Mouse (Mus musculus): Measurements from ENCODE around the gene Qsox2.

Qsox2 gene

GRCm38 (mm10) chr2:26264646-26265045, 27.3 kb upstream of the Qsox2 start:
- Histone ChIP-seq H3K36me3 (ENCODE audit: insufficient read depth, low read length) (no peaks in the 10 kb centered on the region), H3K27me3 (ENCODE audit: insufficient read depth, low read length) (no peaks in the 10 kb centered on the region), H3K4me1 (replicated peaks; ENCODE audit: low read depth, low read length) (peaks cover 12% of the 10 kb centered on the region), H3K4me3 (replicated peaks; ENCODE audit: low read length) (no peak overlapping the region), H3K9me3 (ENCODE audit: low read length) (no peaks in the 10 kb centered on the region)
- TF ChIP-seq POU5F1 (IDR thresholded peaks at IDR 0.05; ENCODE audit: borderline replicate concordance, low read length): no peak
- TF ChIP-seq NANOG (IDR thresholded peaks at IDR 0.05; ENCODE audit: borderline replicate concordance, low read length): no peak

- H3K27me3 ChIP-seq (ENCODE audit: insufficient read depth, low read length): 0 out of 2 replicates have a peak, but pooled peaks cover 3% of the 10 kb centered on the region
- TF ChIP-seq CTCF (conservative IDR thresholded peaks at IDR 0.05; ENCODE audit: low read length) (no peak), POU5F1 (IDR thresholded peaks at IDR 0.05; ENCODE audit: borderline replicate concordance, low read length) (no peak), NANOG (IDR thresholded peaks at IDR 0.05; ENCODE audit: borderline replicate concordance, low read length) (no peak)
- no peaks in the 10 kb centered on the region for H3K9me3 ChIP-seq (ENCODE audit: low read length)
- H3K4me1 ChIP-seq (replicated peaks; ENCODE audit: low read depth, low read length): peaks cover 31% of the 10 kb centered on the region
- no peak overlapping the region for H3K4me3 ChIP-seq (replicated peaks; ENCODE audit: low read length)
- no peaks in the 10 kb centered on the region for H3K36me3 ChIP-seq (ENCODE audit: insufficient read depth, low read length)
Observed at GRCm38 (mm10) chr2:26257315-26258096, 20.2 kb upstream of the Qsox2 start.

GRCm38 (mm10) chr2:26254816-26255215, 17.5 kb upstream of the Qsox2 start:
- peaks cover 33% of the 10 kb centered on the region for H3K4me1 ChIP-seq (replicated peaks; ENCODE audit: low read depth, low read length)
- H3K9me3 ChIP-seq (ENCODE audit: low read length): no peaks in the 10 kb centered on the region
- H3K27me3 ChIP-seq (ENCODE audit: insufficient read depth, low read length): 0 out of 2 replicates have a peak, but pooled peaks cover 3% of the 10 kb centered on the region
- TF ChIP-seq CTCF (conservative IDR thresholded peaks at IDR 0.05; ENCODE audit: low read length) (no peak), POU5F1 (IDR thresholded peaks at IDR 0.05; ENCODE audit: borderline replicate concordance, low read length) (no peak), NANOG (IDR thresholded peaks at IDR 0.05; ENCODE audit: borderline replicate concordance, low read length) (no peak)
- no peak overlapping the region for H3K4me3 ChIP-seq (replicated peaks; ENCODE audit: low read length)
- H3K36me3 ChIP-seq (ENCODE audit: insufficient read depth, low read length): no peaks in the 10 kb centered on the region

DNA sequence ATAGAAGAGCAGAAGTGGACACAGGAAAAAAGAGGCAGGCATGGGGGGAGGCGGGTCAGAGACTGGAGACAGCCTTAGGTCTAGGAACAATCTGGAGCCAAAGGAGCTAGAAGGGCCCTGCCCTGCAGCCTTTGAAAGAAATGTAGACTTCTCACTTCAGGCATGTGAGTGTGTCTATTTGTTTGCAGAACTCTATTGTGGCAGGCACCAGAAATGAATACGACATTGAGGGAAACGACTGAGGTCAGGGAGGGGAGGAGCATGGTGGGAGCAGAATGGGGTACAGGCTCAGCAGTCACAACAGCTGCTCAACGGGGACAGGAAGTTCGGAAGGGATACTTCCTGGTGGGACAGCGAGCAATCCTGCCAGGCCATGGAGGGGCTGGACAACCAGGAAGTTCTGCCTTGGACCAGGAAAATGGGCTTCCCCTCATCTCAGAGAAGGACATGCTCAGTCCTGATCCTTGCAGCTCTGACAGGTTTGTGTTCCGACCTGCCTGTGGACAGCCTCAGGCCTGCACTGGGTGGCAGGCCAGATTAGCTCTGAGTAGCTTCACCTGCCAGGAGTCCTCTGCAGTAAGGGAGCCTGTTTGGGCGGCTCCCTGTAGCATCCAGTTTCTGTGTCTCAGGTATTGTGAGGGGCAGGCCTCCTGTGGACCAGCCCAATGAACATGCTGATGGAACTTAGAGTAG, 15.3 kb upstream of the Qsox2 start:
- H3K9me3 ChIP-seq (ENCODE audit: low read length): no peaks in the 10 kb centered on the region

DNA sequence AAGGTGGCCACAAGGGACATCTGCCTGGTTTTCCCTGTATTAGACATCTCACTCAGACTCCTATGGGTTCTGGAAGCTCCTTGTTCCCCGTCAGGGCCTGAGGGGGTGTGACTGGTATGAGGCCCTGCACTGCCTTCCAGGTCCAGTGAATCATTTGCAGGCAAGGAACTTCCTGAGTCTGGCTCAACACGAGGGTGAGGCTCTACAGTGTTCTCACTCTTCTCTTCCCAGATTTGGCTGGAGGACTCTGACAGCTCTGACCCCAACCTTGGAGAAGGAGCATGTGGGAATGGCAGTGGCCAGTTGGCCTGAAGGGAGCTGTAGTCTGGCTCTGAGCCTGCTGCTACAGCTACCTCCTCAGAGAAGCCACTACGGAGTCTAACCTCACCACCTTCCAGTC, 10.2 kb upstream of the Qsox2 start:
- TF ChIP-seq CTCF (conservative IDR thresholded peaks at IDR 0.05; ENCODE audit: low read length): no peak
- no peak for TF ChIP-seq POU5F1 (IDR thresholded peaks at IDR 0.05; ENCODE audit: borderline replicate concordance, low read length)
- no peak for TF ChIP-seq NANOG (IDR thresholded peaks at IDR 0.05; ENCODE audit: borderline replicate concordance, low read length)
- no peaks in the 10 kb centered on the region for H3K36me3 ChIP-seq (ENCODE audit: insufficient read depth, low read length)

More for the DNA sequence above, 15.3 kb upstream of the Qsox2 start:
- peaks cover 27% of the 10 kb centered on the region for H3K4me1 ChIP-seq (replicated peaks; ENCODE audit: low read depth, low read length)
- no peak for TF ChIP-seq NANOG (IDR thresholded peaks at IDR 0.05; ENCODE audit: borderline replicate concordance, low read length)
- no peak for TF ChIP-seq POU5F1 (IDR thresholded peaks at IDR 0.05; ENCODE audit: borderline replicate concordance, low read length)
- TF ChIP-seq CTCF (conservative IDR thresholded peaks at IDR 0.05; ENCODE audit: low read length): no peak
- H3K4me3 ChIP-seq (replicated peaks; ENCODE audit: low read length): peak overlapping the region; percentile 41; the same call in 1 of the 2 replicates
- H3K27me3 ChIP-seq (ENCODE audit: insufficient read depth, low read length): peaks cover 5% of the 10 kb centered on the region; the same call in 1 of the 2 replicates
- no peaks in the 10 kb centered on the region for H3K36me3 ChIP-seq (ENCODE audit: insufficient read depth, low read length)

GRCm38 (mm10) chr2:26240841-26241240, 3.5 kb upstream of the Qsox2 start:
- no peaks in the 10 kb centered on the region for H3K9me3 ChIP-seq (ENCODE audit: low read length)
- H3K27me3 ChIP-seq (ENCODE audit: insufficient read depth, low read length): no peaks in the 10 kb centered on the region

More for the DNA sequence above, 10.2 kb upstream of the Qsox2 start:
- Histone ChIP-seq H3K27me3 (ENCODE audit: insufficient read depth, low read length) (peaks cover 6% of the 10 kb centered on the region; the same call in 1 of the 2 replicates), H3K4me3 (replicated peaks; ENCODE audit: low read length) (no peak overlapping the region), H3K4me1 (replicated peaks; ENCODE audit: low read depth, low read length) (peaks cover 7% of the 10 kb centered on the region), H3K9me3 (ENCODE audit: low read length) (no peaks in the 10 kb centered on the region)

DNA sequence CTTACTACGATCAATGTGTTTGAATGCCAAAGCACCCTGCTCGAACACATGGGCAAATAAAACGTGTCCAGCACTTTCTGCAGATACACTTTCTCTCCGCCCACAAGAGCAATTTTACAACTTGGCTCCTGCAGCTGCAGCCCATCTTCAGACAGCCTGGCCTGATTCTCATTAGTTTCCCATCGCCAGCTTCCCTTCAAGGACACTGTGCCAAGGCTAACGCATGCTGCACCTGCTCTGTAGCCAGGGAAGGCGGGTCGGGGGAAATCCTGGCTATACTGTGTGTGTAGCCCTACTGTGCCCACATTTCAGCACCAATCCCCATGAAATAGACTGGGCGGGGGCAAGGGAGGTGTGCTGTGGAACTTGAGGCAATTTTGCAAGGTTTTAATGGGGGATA, 3.0 kb upstream of the Qsox2 start:
- Histone ChIP-seq H3K4me1 (replicated peaks; ENCODE audit: low read depth, low read length) (peaks cover 27% of the 10 kb centered on the region), H3K27me3 (ENCODE audit: insufficient read depth, low read length) (no peaks in the 10 kb centered on the region), H3K4me3 (replicated peaks; ENCODE audit: low read length) (peak overlapping the region; percentile 37; the same call in 1 of the 2 replicates), H3K36me3 (ENCODE audit: insufficient read depth, low read length) (peaks cover under 1% of the 10 kb centered on the region; the same call in 1 of the 2 replicates), H3K9me3 (ENCODE audit: low read length) (no peaks in the 10 kb centered on the region)
- TF ChIP-seq POU5F1 (IDR thresholded peaks at IDR 0.05; ENCODE audit: borderline replicate concordance, low read length) (no peak), CTCF (conservative IDR thresholded peaks at IDR 0.05; ENCODE audit: low read length) (no peak), NANOG (IDR thresholded peaks at IDR 0.05; ENCODE audit: borderline replicate concordance, low read length) (no peak)

More at GRCm38 (mm10) chr2:26240841-26241240, 3.5 kb upstream of the Qsox2 start:
- TF ChIP-seq NANOG (IDR thresholded peaks at IDR 0.05; ENCODE audit: borderline replicate concordance, low read length): no peak
- no peak for TF ChIP-seq CTCF (conservative IDR thresholded peaks at IDR 0.05; ENCODE audit: low read length)
- TF ChIP-seq POU5F1 (IDR thresholded peaks at IDR 0.05; ENCODE audit: borderline replicate concordance, low read length): no peak
- Histone ChIP-seq H3K36me3 (ENCODE audit: insufficient read depth, low read length) (no peaks in the 10 kb centered on the region), H3K4me1 (replicated peaks; ENCODE audit: low read depth, low read length) (peaks cover 24% of the 10 kb centered on the region), H3K4me3 (replicated peaks; ENCODE audit: low read length) (no peak overlapping the region)

GRCm38 (mm10) chr2:26236681-26237289, 540 bp downstream of the Qsox2 start:
- H3K9me3 ChIP-seq (ENCODE audit: low read length): no peaks in the 10 kb centered on the region
- H3K4me1 ChIP-seq (replicated peaks; ENCODE audit: low read depth, low read length): peaks cover 48% of the 10 kb centered on the region
- H3K27me3 ChIP-seq (ENCODE audit: insufficient read depth, low read length): no peaks in the 10 kb centered on the region
- no peak for TF ChIP-seq POU5F1 (IDR thresholded peaks at IDR 0.05; ENCODE audit: borderline replicate concordance, low read length)
- TF ChIP-seq CTCF (conservative IDR thresholded peaks at IDR 0.05; ENCODE audit: low read length): no peak
- TF ChIP-seq NANOG (IDR thresholded peaks at IDR 0.05; ENCODE audit: borderline replicate concordance, low read length): no peak
- H3K4me3 ChIP-seq (replicated peaks; ENCODE audit: low read length): peak overlapping the region; percentile 97
- H3K36me3 ChIP-seq (ENCODE audit: insufficient read depth, low read length): peaks cover 26% of the 10 kb centered on the region

All from E14TG2a.4 (cell line).